Mouse (Mus musculus) kidney, postnatal 25 days (tissue): ENCODE data around the gene Dab2ip.

Source experiments
- DNase-seq, 2 experiments: peaks; one replicate each; pipeline ENCODE4 v3.0.0; 2021; ENCODE audit warnings: mixed read lengths in 2 of 2

Dab2ip gene

DNA sequence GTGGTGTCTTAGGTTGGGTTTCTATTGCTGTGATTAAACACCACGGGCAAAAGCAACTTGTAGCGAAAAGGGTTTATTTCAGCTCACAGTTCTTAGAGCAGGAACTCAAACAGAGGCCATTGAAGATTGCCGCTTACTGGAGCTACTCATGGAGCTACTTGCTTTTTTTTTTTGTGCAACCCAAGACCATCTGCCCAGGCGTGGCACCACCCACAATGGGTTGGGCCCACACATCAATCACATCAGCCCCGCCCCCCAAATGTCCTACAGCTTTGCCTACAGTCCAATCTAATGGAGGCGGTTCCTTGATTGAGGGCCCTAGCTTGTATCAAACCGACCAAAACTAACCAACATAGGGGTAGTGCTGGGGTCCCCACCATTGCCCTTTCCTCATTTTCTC is 205.8 kb downstream of the Dab2ip start:
- DNase-seq = no peak

GRCm38 (mm10) chr2:35764328-35764727 is 206.3 kb downstream of the Dab2ip start:
- DNase-seq = no peak

- peak; percentile 40 to 57 for DNase-seq
Observed at GRCm38 (mm10) chr2:35767834-35768537, 209.9 kb downstream of the Dab2ip start.

DNA sequence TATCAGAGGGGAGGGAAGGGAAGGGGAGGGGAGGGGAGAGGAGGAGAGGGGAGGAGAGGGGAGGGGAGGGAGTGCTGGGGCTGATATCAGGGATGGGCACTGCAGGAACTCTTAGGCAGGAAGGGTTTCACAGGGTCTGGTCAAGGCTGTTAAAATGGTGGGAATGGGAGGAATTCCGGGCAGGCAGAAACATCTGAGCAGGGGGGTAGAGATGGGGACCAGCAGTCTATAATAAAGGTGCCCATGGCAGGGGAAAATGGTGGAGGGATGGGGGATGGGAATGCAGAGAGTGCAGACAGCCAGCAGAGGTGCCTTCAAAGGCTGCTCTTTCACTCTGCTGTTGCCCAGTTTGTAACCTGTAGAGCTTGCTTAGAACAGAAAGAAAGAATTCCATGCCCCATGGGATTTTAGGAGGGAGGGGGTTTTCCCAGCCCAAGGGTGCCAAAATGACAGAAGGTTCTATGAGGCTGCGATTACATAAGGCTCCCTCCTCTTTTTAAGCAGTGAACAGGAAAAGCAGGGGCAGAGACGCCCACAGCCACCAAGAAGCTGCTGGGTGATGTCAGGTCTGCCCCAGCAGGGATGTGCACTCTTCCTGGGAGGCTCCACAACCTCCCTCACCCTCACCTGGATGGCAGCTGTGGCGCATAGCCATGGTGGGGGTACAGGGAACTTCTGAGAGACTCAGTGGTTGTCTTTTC is 210.6 kb downstream of the Dab2ip start:
- no peak for DNase-seq

- no peak for DNase-seq
Observed at GRCm38 (mm10) chr2:35769398-35769797, 211.3 kb downstream of the Dab2ip start.

DNA sequence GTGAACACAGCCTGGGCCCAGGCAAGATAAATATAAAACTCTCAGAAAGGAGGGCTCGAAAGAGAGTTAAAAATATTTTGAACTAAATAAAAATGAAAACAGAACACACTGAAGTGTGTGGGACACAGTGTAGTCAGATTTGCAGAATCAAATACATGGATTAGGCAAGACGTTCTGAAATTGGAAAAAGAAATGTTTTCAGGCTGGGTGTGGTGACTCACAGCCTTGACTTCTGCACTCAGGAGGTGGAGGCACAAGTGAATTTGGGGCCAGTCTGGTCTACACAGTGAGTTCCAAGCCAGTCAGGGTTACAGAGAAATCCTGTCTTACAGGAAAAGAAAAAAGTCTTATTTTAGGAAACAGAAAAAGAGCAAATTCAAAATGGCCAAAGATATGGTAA is 212.5 kb downstream of the Dab2ip start:
- no peak for DNase-seq

DNA sequence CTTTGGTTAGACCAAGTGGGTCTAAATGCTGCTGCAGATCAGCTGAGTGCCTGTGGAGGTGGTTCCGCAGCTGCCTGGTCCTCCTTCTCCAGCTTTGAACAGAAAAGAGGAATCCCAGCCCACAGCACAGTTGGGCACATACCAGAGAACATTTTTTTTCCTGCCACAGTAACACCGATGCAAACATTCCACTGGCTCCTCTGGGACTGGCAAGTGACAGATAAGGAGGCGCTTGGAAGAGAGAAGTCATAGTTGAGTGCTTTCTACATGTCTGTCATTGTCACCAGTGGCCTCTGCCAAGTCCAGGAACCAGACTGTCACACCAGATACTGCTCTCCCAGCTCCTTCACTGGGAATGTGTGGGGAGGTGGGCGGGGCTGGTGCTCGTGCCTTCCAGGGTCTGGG is 217.6 kb downstream of the Dab2ip start:
- DNase-seq = no peak

DNA sequence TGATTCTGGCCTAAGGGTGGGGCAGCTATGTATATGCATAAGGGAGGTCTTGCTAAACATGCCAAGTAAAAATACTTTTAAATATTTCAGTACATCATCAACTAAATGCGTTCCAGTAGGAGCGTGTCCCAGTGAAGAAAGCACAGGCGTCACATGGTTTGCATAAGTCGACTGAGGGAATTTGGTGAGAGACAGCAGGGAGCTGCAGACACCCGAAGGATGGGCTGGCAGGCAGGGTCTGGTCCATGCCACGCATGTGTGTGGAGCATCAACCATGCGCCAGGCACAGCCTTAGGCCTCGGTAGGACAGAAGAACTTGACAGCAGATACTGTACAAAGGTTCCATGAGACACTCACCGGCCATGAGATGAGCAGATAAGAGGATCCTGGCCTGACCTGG is 218.9 kb downstream of the Dab2ip start:
- no peak for DNase-seq

DNA sequence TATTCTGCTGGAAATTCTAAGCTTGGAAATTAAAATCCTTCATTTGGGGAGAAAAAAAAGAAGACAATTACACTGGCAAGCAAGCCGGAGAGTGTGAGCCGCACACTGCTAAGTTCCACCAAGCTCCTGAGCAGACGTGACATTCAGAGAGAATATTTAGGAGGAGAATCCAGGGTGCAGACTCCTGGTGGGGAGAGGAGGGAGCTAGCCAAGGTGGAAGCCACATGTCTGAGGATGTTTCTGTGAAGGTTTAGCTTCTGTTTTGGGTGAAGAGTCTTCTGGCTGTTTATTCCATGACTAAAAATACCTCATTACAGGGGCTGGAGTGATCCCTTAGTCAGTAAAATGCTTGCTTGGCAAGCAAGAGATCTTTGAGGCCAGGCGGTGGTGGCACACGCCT is 221.2 kb downstream of the Dab2ip start:
- DNase-seq = no peak
